Mouse (Mus musculus) adrenal gland, postnatal 36 days (tissue): ENCODE measurements around the gene Kcnd2. TPM values are rescaled to one million over a fixed set of nuclear protein-coding genes. Genes with fewer than 3 reads are reported as not detected.
A peak's percentile ranks its signal among the peaks of the same experiment; 100 is the strongest.

Source experiments
- DNase-seq, 2 experiments: peaks; one replicate each; pipeline ENCODE4 v3.0.0; 2021; ENCODE audit warnings: mixed read lengths in 1 of 2
- total RNA-seq, 2 experiments: library from RNA; stranded (reverse); gene quantifications; 2 replicates each; pipeline ENCODE4 v1.2.3; 2021

Kcnd2 gene
- total RNA-seq, 2 experiments from 2014 or later = 3.1 to 3.2 TPM

DNA sequence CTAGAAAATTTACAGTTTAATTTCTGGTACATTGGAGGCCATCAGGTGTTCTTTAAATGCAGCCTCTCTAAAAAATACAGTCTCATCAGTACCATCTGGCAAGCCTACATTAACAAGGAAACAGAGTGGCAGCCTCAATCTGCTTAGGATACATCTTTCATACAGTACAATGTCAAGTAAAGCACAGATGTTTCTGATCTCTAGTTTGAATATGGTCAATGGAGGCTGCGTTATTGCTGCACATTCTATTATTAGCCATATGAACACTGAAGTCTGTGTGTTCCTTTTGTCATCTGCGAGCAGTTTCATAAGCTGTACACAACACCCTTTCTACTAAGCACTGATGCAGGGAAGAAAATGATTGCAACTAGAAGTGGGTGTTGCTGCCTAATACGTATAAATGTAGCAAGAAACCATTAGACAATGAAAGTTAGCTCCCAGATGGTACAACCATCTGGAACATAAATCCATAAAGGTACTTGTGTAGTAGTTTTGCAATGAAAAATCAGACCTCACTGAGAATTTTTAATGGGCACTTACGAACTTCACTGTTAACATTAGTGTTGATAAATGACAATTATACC, 209.0 kb downstream of the Kcnd2 start:
- no peak for DNase-seq

DNA sequence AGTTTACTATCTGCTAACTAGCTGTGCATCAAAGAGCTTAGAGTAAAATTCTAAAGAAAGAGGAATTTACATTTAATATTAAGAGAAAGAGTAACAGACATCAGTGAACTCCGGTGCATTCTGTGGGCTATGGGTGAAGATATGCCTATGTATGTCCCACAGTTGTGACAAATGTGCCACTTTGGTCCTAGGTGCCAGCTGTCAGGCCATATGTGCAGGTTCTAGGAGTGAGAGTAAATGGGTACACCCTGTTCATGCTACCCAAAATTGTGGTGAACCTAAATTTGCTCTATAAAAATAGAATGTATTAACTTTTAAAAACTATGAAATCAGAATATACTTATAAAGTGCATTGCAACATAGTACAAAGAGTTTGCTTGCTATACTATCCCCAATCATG, 215.8 kb downstream of the Kcnd2 start:
- DNase-seq = no peak

DNA sequence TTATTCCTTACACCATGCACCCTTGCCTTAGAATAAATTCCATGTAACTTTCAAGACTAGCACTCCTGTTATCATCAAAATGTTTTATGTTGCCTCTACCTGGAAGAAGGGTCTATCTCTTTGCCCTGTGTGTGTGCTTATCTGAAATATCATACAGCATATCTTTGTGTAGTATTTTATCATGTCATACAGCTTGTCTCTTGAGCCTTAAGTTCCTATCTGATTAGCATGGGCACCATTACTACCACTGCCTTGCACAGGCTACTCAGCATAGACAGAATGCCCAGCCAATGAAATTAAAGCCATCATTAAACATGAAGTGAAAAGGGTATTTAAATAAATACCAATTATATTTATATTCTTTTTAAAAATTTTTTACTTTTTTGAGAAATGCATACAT, 249.4 kb downstream of the Kcnd2 start:
- no peak for DNase-seq

DNA sequence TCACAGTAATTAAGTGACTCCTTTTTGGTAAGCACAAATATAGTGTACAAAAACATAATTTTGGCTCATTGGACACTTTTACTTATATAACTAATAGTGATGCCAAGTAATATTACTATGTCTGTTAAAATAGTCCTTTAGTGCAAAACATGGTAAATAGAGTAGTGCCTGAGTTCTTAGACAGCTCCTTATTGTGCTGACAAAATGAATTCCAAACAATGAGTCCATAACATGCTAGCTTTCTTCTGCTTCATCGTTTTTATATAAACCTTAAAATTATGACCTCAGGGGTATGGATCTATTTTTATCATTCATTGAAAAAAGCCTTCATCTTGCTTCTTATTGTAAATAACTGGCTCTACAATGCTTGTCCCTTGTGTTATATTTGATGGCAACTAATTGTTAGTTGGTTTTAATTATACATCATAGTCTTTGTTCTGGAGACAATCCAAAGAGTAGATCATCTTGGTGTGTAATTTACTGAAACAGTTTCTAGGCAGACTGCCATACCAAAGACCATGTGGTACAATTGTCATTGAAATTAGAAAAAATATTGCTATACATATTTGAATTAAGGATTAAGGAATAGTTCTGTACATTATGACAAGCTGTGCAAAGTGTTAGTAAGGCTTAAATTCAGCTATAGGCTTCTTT, 256.7 kb downstream of the Kcnd2 start:
- no peak for DNase-seq

DNA sequence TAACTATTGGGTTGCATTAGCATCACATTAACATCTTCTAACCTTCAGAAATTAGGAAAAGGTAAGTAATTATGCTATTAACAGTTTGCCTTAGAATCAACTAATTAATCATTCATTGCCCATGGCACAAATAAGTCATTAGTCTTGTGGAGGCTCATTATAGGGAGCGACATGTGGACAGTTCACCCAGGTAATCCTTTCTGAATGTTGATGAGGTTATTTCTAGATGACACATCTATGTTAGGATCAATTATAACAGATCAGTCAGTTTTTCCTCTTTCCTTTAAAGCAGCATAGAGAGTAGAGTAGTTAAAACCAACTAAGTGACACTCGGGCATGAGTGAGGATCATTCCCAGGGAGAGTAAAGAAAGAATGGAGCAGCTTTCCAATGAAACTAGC, 267.4 kb downstream of the Kcnd2 start:
- DNase-seq = no peak

DNA sequence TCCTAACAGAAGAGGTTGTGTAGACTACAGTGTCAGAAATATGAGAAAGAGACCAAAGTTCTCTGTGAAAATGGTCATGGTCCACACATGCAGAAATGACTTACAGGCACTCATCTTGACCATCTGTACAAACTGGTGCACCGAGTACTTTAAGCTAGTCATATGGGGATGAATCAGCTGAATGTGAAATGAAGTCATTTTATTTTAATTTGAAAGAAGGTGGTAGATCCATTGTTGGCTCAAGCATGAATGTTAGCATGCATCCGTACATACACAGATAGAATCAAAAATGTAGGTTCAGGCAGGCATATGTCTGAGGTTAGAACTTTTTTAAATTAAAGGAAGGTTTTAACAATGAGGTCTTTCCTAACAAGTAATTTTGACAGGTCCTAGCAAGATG, 273.2 kb downstream of the Kcnd2 start:
- DNase-seq = no peak

DNA sequence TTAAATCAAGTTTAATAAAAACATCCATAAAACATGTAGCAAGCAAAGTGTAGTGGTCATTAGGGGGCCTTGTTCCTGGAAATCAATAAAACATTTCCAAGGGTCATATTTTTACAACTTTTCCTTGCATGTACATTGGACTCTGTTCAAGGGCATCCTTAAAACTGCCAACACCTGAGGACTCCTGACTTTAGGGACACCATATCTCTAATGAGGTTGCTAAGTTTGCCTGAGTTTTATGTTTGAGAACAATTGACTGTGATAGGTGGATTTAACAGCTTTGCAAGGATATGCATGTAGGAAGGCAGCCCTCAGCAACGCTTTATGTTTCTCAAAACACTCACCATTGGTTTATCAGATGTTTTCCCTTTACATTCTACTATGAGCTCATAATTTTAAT, 287.6 kb downstream of the Kcnd2 start:
- no peak for DNase-seq

DNA sequence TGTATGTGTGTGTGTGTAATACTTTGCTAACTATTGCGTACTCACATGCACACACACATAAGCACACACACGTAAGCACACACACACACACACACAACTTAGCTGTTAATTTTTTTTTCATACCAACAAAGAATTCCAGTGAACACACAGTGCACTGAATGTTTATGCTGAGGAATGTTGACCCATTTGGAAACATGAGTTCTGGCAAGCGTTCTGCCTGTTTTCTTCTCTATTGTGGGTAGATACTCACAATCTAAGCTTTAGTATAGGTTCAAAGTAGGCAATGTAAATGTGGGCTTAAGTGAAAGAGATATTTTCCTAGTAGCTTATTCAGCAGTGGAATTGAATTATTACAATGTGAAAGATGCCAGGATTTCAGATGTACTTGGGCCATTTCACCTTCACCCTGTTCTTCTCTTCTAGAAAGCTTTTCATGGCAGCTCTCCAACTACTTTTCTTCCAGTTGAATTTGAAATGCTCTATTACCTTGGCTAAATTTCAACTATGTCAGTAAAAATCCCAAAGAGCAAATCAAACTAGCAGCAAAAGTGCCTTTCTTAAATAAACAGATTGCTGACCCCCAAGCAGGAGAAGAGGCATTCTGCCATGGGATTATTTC, 295.4 kb downstream of the Kcnd2 start:
- DNase-seq = no peak

DNA sequence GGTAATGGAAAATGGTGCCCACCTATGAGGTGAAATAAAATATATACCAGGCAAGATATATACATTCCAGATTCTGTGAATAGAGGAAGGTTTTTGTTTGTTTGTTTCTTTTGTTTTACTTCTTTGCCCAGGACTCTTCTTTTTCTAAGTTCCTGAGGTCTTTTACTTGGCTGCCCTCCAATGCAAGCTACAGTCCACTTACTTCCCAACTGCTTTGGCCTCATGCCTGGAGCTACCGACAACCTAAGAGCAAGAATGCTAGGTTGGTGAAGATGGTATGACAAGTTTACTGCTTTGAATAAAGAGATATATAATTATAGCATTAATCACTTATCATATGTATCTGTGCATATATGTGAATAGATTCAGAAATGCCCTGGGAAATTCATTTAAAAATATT, 305.0 kb downstream of the Kcnd2 start:
- peak; percentile 3 to 20 for DNase-seq

DNA sequence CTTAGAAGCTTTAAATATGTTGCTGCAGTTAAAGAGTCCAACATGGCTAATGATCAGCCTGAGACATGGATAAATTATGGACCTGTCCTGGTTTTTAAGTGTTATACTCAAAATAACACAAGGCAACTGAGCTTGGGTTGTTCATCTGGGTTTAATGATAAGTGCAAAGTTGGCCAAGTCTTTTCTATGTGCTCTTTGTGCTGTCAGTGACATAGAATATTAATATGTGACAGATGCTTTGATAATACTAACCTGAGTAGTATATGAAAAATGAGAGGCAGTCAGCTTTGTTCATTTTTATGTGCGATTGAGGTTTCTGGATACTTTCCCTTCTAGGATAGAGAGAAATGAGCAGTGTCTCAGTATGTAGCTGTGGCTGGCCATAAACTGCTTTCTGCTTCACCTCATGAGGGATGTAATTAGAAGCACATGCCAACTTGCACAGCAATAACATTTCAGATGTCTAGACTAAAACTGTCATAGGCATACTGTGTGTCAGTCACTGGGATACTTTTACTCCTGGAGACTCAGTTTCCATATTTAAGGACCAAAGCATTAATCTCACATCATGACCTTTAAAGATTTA, 312.3 kb downstream of the Kcnd2 start:
- no peak for DNase-seq

DNA sequence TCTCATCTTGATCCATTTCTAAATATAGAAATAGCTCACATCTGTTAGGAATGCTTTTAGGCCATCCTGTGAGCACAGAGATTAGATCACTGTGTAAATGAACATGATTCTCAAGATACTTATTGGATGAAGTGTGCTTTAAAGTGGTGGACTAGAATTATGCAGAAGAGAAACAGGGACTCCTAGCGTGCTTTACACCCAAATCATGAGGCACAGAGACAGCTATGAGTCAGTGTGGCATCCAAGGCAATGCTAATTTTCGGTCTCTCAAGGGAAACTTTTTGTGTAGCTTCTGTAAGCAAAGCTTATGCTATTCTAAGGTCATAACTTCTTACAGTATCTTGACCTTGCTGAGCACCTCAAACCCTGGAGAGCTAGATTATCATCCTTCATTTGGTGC, 318.7 kb downstream of the Kcnd2 start:
- DNase-seq = no peak

DNA sequence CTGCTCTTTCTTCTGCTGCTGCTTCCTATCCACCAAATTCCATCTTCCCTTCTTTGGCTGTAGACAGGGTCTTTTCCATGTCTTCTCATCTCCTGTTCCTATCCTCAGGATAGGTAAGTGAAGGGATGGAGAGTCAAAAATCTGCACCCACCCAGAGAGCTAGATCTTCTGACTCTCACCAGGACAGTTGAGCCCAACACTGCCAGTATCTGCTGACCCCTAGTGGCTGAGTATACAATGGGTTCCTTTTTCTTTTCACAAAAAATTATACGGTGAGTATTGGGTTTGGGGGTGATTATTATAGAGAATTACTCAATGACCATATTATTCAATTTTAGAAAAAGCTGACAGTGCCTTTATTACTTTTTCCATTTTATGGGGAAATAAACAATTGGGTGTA, 319.5 kb downstream of the Kcnd2 start:
- peak; percentile 2 to 27 for DNase-seq

DNA sequence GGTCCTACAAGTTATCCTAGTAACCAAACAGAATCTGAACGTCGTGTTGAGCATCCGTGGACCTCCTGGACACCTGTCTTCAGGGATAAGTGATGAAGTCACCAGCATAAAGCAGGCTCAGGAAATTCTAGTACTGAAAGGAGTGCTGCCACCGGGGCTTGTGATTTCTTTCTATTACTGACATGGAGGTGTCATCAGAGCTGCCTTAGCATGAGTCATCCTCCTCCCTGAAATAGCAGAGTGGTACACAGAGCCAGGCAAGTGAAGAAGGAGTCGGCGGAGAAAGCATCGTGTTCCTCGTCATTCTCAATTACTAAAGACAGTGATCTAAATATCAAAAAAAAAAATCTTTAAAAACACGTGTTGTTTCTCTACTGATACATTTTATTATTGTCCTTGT, 336.2 kb downstream of the Kcnd2 start:
- DNase-seq = peak; percentile 1 to 3

DNA sequence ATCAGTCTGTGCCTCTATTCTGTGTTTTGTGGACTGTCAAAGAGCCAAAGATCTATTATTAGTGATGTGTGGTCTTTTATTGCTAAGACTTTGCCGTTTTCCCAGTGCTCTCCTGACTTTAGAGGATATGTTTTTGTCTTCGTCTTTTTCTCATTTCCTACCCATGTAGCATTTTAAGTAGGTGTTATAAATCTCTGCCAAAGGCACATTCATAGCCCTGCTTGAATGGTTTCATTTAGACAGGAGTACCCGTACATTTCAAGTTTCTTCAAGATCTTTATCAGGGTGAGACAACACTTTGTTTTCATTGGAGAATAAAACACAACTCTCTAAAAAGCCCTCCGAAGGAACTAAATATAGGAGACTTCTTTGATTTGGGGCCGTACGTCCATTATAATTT, 355.7 kb downstream of the Kcnd2 start:
- no peak for DNase-seq

DNA sequence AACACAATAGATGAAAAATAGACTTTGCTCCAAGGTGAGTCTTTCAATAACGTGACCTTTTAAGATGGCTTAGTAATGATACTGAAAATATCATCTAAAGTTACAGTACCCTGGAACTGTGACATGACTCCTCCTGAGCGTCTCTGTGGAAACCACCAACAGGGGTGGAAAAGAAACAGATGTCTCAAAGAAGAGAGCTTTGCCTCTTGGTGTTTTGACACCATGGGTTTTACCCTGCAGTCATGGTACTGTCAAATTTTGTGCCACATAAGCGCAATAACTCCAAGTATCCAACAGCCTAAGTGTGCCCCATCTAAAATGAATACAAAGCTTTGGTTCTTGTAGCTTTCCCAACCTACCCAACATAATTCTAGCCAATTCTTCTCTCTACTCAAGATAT, 374.9 kb downstream of the Kcnd2 start:
- DNase-seq = no peak

DNA sequence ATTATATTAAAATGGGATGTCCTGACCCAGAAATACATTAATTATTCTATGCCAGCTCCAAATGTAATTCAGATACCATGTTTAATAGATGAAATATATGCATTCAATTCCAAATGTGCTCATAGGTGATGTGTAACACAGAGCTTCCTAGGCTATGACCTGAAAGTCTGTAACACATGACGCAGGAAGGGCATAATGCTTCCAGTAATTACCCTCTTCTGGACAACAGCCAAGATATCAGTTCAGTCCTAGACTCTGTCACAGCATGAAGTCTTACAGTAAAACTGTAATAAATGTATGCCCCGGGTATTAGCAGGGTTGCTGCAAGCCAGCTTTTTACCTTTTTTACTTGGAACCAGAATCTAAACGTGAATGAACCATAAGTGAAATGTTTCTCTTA, 382.1 kb downstream of the Kcnd2 start:
- no peak for DNase-seq

DNA sequence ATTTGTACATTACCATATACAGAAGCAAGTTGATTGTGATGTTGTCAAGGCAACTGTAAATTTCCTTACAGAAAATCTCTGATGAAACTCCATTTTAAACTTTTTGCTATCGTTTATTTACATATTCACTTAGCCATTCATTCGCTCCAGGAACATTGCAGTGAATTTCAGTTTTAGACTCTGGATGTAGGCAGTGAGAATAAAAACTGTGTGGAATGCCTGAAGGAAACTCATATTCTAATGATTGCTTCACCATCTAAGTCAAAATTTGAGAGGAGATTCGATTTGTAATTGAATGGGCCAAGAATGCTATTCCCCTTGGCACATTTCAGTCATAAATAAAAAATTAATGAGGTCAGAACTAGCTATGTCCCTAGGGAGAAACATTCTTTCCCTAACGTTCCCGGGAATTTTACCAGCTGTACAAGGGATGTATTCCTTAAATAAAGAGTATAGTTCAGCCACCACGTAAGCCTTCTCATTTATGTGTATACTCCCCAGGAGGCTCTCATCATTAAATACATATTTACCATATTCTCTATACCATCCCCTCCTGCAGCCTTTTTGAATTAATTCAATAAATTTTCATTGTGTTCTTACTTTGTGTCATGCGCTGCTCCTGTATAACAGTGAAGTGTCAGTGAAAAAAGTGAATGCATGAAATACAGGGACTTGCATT, 394.2 kb downstream of the Kcnd2 start:
- DNase-seq = no peak

DNA sequence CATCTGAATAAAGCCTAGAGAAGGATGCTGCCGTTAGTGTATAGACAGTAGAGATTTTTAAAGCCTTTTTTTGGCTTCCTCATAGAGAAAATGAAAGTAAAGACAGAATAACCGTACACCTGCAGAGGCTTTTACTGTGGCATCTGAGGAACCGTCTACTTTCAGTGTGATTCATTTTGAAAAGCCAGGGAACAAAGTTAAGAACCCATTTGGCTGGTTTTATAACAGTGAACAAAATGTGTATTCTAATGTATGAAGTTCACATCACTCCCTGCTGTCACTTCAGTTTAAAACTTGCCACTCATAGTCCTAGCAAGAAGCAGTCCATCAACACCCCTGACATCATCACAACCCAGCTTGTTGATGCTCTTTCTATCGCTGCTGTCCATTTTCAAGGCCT, 414.7 kb downstream of the Kcnd2 start:
- no peak for DNase-seq

DNA sequence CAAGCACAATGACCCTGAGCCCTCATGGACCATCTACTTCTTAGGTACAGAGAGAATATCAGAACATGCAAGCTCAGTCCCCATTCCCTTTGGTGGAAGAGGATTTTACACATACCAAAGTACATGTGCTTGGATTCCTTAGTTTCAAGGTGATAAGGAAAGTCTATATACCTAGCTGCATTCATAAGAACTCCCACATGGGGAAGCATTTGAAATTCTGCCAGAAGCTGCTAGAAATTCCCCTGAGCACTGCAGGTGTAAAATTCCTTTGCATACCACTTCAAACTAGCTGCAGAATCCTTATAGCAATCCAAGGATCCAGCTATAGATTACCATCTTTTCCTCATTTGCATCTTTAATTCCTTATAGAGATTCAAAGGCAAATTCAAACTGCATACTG, 440.4 kb downstream of the Kcnd2 start:
- no peak for DNase-seq

DNA sequence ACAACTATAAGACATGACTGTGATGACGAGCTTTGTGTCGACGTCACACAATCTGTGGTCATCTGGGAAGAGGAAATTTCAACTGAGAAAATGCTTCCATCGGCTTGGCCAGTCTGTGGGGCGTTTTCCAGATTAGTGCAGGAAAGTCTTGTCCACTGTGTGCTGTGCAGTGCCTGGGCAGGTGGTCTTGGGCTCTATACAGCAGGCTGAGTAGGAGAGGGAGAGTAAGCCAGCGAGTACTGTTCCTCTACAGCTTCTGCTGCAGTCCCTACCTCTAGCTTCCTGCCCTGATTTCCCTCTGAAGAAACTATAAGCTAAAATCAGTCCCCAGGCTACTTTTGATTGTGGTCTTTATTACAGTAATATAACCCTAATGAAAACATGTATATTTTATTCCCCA, 448.8 kb downstream of the Kcnd2 start:
- no peak for DNase-seq

DNA sequence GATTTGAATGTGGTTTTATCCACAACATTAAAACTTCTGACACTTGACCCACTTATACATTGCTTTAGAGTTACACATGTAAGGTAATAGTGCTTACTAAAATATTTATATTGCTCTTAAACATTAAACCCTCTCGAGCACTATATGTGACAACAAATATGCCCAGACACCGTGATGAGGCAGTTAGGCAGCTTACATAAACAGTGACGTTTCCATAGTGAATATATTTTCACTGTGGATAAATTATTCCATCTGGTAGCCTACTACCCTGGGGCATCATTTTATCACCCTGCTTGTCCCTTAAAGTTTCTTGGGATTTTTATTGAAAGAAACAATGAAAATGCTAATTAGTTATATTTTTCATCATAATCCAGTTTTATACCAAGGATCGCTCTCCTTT, 449.3 kb downstream of the Kcnd2 start:
- no peak for DNase-seq

DNA sequence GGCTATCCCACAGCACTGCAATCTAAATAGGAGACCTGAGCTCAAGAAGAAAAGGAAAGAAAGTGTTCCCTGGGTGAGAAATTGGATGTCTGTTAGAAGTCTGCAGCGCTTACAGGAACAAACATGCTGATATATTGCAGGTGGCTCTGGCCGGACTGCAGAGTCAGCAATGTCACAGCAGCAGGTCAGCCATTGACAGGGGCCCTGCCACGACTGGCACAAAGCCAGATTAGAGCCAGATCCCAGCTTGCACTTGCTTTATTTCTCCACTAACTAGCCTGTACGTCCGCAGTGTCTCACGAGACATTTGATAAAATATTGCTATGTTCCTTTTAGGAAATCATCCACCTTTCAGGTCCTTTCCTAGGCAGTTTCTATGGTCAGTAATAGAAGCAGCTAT, 468.9 kb downstream of the Kcnd2 start:
- DNase-seq = peak; percentile 1 to 26

DNA sequence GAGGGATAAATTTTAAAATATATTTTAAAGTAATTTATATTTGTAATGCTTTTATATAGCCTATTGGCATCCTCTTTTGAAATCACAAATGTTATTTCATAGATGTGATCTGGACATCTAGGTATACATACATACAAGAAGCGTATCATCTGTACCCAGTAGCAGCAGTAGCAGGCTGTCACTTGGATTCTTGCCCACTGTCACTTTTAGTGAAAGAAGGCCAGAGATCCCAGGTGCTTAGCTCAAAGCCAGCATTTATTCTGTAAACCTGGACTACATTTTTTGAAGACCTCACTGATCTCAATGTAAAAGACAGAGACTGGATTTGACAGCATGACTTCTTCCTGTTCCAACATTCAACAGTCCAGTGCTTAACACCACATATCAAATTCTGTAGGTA, 471.1 kb downstream of the Kcnd2 start:
- no peak for DNase-seq
